Mouse (Mus musculus) G1E-ER4 (cell line): ENCODE measurements around the gene Wnt5b. TPM values are rescaled to one million over a fixed set of nuclear protein-coding genes. Genes with fewer than 3 reads are reported as not detected.

Experiments
- GATA1 ChIP-seq: IDR thresholded peaks from one replicate; pipeline ENCODE4 v1.8.0; 2012; ENCODE audit warnings: low read length, inconsistent platforms
- polyA plus RNA-seq: library from polyadenylated mRNA; stranded (reverse); fragments of >175 nt; gene quantifications from 2 replicates; pipeline ENCODE4 v1.2.3, GENCODE M21; 2012

Gene Wnt5b
- polyA plus RNA-seq, 1 experiment = not detected

- no peak for TF ChIP-seq GATA1
Observed at GRCm38 (mm10) chr6:119419412-119419811, 124.7 kb downstream of the Wnt5b start.

GRCm38 (mm10) chr6:119418392-119419251 lies 125.5 kb downstream of the Wnt5b start:
- no peak for TF ChIP-seq GATA1

- TF ChIP-seq GATA1 = no peak
Observed at GRCm38 (mm10) chr6:119417821-119418220, 126.3 kb downstream of the Wnt5b start.

- no peak for TF ChIP-seq GATA1
Observed at GRCm38 (mm10) chr6:119417354-119417753, 126.8 kb downstream of the Wnt5b start, which contains the start of gene Adipor2. Adipor2 (minus strand) TSS chr6:119417704.

- no peak for TF ChIP-seq GATA1
Observed at GRCm38 (mm10) chr6:119416643-119417042, 127.5 kb downstream of the Wnt5b start.

GRCm38 (mm10) chr6:119414262-119415043 lies 129.7 kb downstream of the Wnt5b start:
- TF ChIP-seq GATA1 = no peak

- TF ChIP-seq GATA1 = no peak
Observed at GRCm38 (mm10) chr6:119412588-119412987, 131.6 kb downstream of the Wnt5b start.

GRCm38 (mm10) chr6:119411511-119411910 lies 132.6 kb downstream of the Wnt5b start:
- TF ChIP-seq GATA1 = no peak

GRCm38 (mm10) chr6:119409766-119410165 lies 134.4 kb downstream of the Wnt5b start:
- TF ChIP-seq GATA1 = no peak

- TF ChIP-seq GATA1 = no peak
Observed at GRCm38 (mm10) chr6:119408582-119408981, 135.6 kb downstream of the Wnt5b start.

- TF ChIP-seq GATA1 = no peak
Observed at GRCm38 (mm10) chr6:119407818-119408217, 136.3 kb downstream of the Wnt5b start.

- TF ChIP-seq GATA1 = no peak
Observed at GRCm38 (mm10) chr6:119406528-119406927, 137.6 kb downstream of the Wnt5b start.

GRCm38 (mm10) chr6:119405310-119405709 lies 138.8 kb downstream of the Wnt5b start:
- no peak for TF ChIP-seq GATA1

GRCm38 (mm10) chr6:119404854-119405253 lies 139.3 kb downstream of the Wnt5b start:
- no peak for TF ChIP-seq GATA1

- TF ChIP-seq GATA1 = no peak
Observed at GRCm38 (mm10) chr6:119402976-119403375, 141.2 kb downstream of the Wnt5b start.

- TF ChIP-seq GATA1 = no peak
Observed at GRCm38 (mm10) chr6:119401545-119402304, 142.4 kb downstream of the Wnt5b start.
